Mouse (Mus musculus): ENCODE data around the gene Ino80. TPM values are rescaled to one million over a fixed set of nuclear protein-coding genes. Genes with fewer than 3 reads are reported as not detected.

The Ino80 gene
- total and polyA plus RNA-seq, 2 experiments: 3.7 to 9.9 TPM

- H3K27ac ChIP-seq (replicated peaks; ENCODE audit: insufficient read depth, low read depth, low read length): no peak overlapping the region
- H3K4me1 ChIP-seq (ENCODE audit: control insufficient read depth, insufficient read depth, low read length): no peaks in the 10 kb centered on the region
- H3K4me3 ChIP-seq (ENCODE audit: insufficient read depth, low read depth, low read length): no peak overlapping the region
- TF ChIP-seq CTCF (IDR thresholded peaks at IDR 0.05; ENCODE audit: low read depth, low read length) (no peak), POLR2A (IDR thresholded peaks at IDR 0.05; ENCODE audit: extremely low read depth, insufficient read depth, low read length) (no peak)
- no peaks in the 10 kb centered on the region for H3K27me3 ChIP-seq (ENCODE audit: control insufficient read depth, insufficient read depth, low read length)
- DNase-seq (ENCODE audit: extremely low read depth, low read depth, low spot score): no peak
- H3K36me3 ChIP-seq (ENCODE audit: control insufficient read depth, insufficient read depth, low read length): no peaks in the 10 kb centered on the region
- no peak overlapping the region for H3K9ac ChIP-seq (ENCODE audit: low read depth, low read length)
- 69% methylated on average over 2 of the region's 2 CpGs for WGBS
- no peaks in the 10 kb centered on the region for H3K79me2 ChIP-seq (ENCODE audit: control insufficient read depth, insufficient read depth, low read length)
Measured at GRCm38 (mm10) chr2:119498859-119499258, 21.4 kb upstream of the Ino80 start.

GRCm38 (mm10) chr2:119496082-119496481, 18.6 kb upstream of the Ino80 start:
- no peak for DNase-seq (ENCODE audit: extremely low read depth, low read depth, low spot score)
- TF ChIP-seq POLR2A (IDR thresholded peaks at IDR 0.05; ENCODE audit: extremely low read depth, insufficient read depth, low read length) (no peak), CTCF (IDR thresholded peaks at IDR 0.05; ENCODE audit: low read depth, low read length) (no peak)
- 84% methylated on average over 2 of the region's 2 CpGs for WGBS

GRCm38 (mm10) chr2:119491953-119492352, 14.5 kb upstream of the Ino80 start:
- Histone ChIP-seq H3K4me3 (ENCODE audit: insufficient read depth, low read depth, low read length) (no peak overlapping the region), H3K9ac (ENCODE audit: low read depth, low read length) (no peak overlapping the region), H3K27me3 (ENCODE audit: control insufficient read depth, insufficient read depth, low read length) (no peaks in the 10 kb centered on the region), H3K27ac (replicated peaks; ENCODE audit: insufficient read depth, low read depth, low read length) (no peak overlapping the region), H3K79me2 (ENCODE audit: control insufficient read depth, insufficient read depth, low read length) (no peaks in the 10 kb centered on the region), H3K36me3 (ENCODE audit: control insufficient read depth, insufficient read depth, low read length) (no peaks in the 10 kb centered on the region), H3K4me1 (ENCODE audit: control insufficient read depth, insufficient read depth, low read length) (no peaks in the 10 kb centered on the region)
- 70% methylated on average over 5 of the region's 5 CpGs for WGBS
- no peak for DNase-seq (ENCODE audit: extremely low read depth, low read depth, low spot score)
- TF ChIP-seq CTCF (IDR thresholded peaks at IDR 0.05; ENCODE audit: low read depth, low read length) (no peak), POLR2A (IDR thresholded peaks at IDR 0.05; ENCODE audit: extremely low read depth, insufficient read depth, low read length) (no peak)

More at GRCm38 (mm10) chr2:119496082-119496481, 18.6 kb upstream of the Ino80 start:
- Histone ChIP-seq H3K27ac (replicated peaks; ENCODE audit: insufficient read depth, low read depth, low read length) (no peak overlapping the region), H3K4me3 (ENCODE audit: insufficient read depth, low read depth, low read length) (no peak overlapping the region), H3K4me1 (ENCODE audit: control insufficient read depth, insufficient read depth, low read length) (no peaks in the 10 kb centered on the region), H3K9ac (ENCODE audit: low read depth, low read length) (no peak overlapping the region), H3K36me3 (ENCODE audit: control insufficient read depth, insufficient read depth, low read length) (no peaks in the 10 kb centered on the region), H3K27me3 (ENCODE audit: control insufficient read depth, insufficient read depth, low read length) (no peaks in the 10 kb centered on the region), H3K79me2 (ENCODE audit: control insufficient read depth, insufficient read depth, low read length) (no peaks in the 10 kb centered on the region)

- 48% methylated on average over 4 of the region's 4 CpGs for WGBS
- no peak overlapping the region for H3K9ac ChIP-seq (ENCODE audit: low read depth, low read length)
- no peak overlapping the region for H3K4me3 ChIP-seq (ENCODE audit: insufficient read depth, low read depth, low read length)
- H3K27ac ChIP-seq (replicated peaks; ENCODE audit: insufficient read depth, low read depth, low read length): no peak overlapping the region
- TF ChIP-seq CTCF (IDR thresholded peaks at IDR 0.05; ENCODE audit: low read depth, low read length) (no peak), POLR2A (IDR thresholded peaks at IDR 0.05; ENCODE audit: extremely low read depth, insufficient read depth, low read length) (no peak)
- no peaks in the 10 kb centered on the region for H3K79me2 ChIP-seq (ENCODE audit: control insufficient read depth, insufficient read depth, low read length)
- DNase-seq (ENCODE audit: extremely low read depth, low read depth, low spot score): no peak
- H3K4me1 ChIP-seq (ENCODE audit: control insufficient read depth, insufficient read depth, low read length): no peaks in the 10 kb centered on the region
- no peaks in the 10 kb centered on the region for H3K36me3 ChIP-seq (ENCODE audit: control insufficient read depth, insufficient read depth, low read length)
- H3K27me3 ChIP-seq (ENCODE audit: control insufficient read depth, insufficient read depth, low read length): no peaks in the 10 kb centered on the region
Measured at GRCm38 (mm10) chr2:119486488-119486887, 9.0 kb upstream of the Ino80 start.

GRCm38 (mm10) chr2:119482307-119482706, 4.8 kb upstream of the Ino80 start:
- no peak overlapping the region for H3K4me3 ChIP-seq (ENCODE audit: insufficient read depth, low read depth, low read length)
- TF ChIP-seq POLR2A (IDR thresholded peaks at IDR 0.05; ENCODE audit: extremely low read depth, insufficient read depth, low read length): no peak
- no peak for TF ChIP-seq CTCF (IDR thresholded peaks at IDR 0.05; ENCODE audit: low read depth, low read length)
- no peaks in the 10 kb centered on the region for H3K36me3 ChIP-seq (ENCODE audit: control insufficient read depth, insufficient read depth, low read length)
- H3K4me1 ChIP-seq (ENCODE audit: control insufficient read depth, insufficient read depth, low read length): peaks cover 2% of the 10 kb centered on the region; the same call in 1 of the 2 replicates
- H3K9ac ChIP-seq (ENCODE audit: low read depth, low read length): no peak overlapping the region
- no peaks in the 10 kb centered on the region for H3K79me2 ChIP-seq (ENCODE audit: control insufficient read depth, insufficient read depth, low read length)
- H3K27ac ChIP-seq (replicated peaks; ENCODE audit: insufficient read depth, low read depth, low read length): no peak overlapping the region
- no peaks in the 10 kb centered on the region for H3K27me3 ChIP-seq (ENCODE audit: control insufficient read depth, insufficient read depth, low read length)
- no peak for DNase-seq (ENCODE audit: extremely low read depth, low read depth, low spot score)
- WGBS: 86% methylated on average over 1 of the region's 1 CpGs

- peaks cover 6% of the 10 kb centered on the region; the same call in 1 of the 2 replicates for H3K79me2 ChIP-seq (ENCODE audit: control insufficient read depth, insufficient read depth, low read length)
- TF ChIP-seq CTCF (IDR thresholded peaks at IDR 0.05; ENCODE audit: low read depth, low read length) (no peak), POLR2A (IDR thresholded peaks at IDR 0.05; ENCODE audit: extremely low read depth, insufficient read depth, low read length) (no peak)
- peak; percentile 67 for DNase-seq (ENCODE audit: extremely low read depth, low read depth, low spot score)
- peaks cover 8% of the 10 kb centered on the region for H3K4me1 ChIP-seq (ENCODE audit: control insufficient read depth, insufficient read depth, low read length)
- H3K27ac ChIP-seq (replicated peaks; ENCODE audit: insufficient read depth, low read depth, low read length): peak overlapping the region; percentile 96
- no peaks in the 10 kb centered on the region for H3K27me3 ChIP-seq (ENCODE audit: control insufficient read depth, insufficient read depth, low read length)
- WGBS: 3% methylated on average over 9 of the region's 9 CpGs
- no peaks in the 10 kb centered on the region for H3K36me3 ChIP-seq (ENCODE audit: control insufficient read depth, insufficient read depth, low read length)
- H3K9ac ChIP-seq (ENCODE audit: low read depth, low read length): peak overlapping the region; percentile 67
- peak overlapping the region; percentile 84 for H3K4me3 ChIP-seq (ENCODE audit: insufficient read depth, low read depth, low read length)
Measured at GRCm38 (mm10) chr2:119478397-119478749, 886 bp upstream of the Ino80 start.
